Mouse (Mus musculus) lung, adult 2 months (tissue): ENCODE measurements around the gene Pitpnm3.

ENCODE experiments used
- CTCF ChIP-seq: fragments of 200-500 bp; IDR thresholded peaks from 2 replicates; pipeline ENCODE4 v1.5.1; 2011; ENCODE audit warnings: mild to moderate bottlenecking, low read length, control low read depth; ENCODE audit not compliant: insufficient read depth
- POLR2A ChIP-seq: fragments of 200-500 bp; IDR thresholded peaks from 2 replicates; pipeline ENCODE4 v1.6.1; 2011; ENCODE audit warnings: low read depth, mild to moderate bottlenecking, control low read depth, low read length, borderline replicate concordance; ENCODE audit errors: extremely low read depth

DNA sequence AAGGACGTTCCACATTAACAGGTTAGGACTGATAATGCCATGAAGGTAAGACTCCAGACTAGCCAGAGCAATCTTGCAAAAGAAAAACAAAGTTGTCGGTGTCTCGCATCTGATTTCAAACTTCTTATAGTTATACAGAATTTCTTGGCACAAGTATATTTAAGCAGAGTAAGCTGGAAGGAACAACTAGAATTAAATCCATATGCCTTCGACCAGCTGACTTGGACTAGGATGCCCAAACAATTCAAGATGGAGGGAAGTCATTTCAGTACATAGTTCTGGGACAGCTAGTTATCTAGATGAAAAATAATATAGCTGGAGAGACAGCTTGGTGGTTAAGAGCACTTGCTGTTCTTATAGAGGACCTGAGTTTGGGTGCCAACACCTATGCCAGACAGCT lies 34.6 kb downstream of the Pitpnm3 start:
- TF ChIP-seq CTCF (no peak), POLR2A (no peak)
